Mouse (Mus musculus): Measurements from ENCODE around the gene Rbms2.
"Not testable (repeated sequence)": the region's sequence is repeated elsewhere in the genome, so short reads cannot be mapped to it uniquely, and the experiment has no call there.

Rbms2 gene

DNA sequence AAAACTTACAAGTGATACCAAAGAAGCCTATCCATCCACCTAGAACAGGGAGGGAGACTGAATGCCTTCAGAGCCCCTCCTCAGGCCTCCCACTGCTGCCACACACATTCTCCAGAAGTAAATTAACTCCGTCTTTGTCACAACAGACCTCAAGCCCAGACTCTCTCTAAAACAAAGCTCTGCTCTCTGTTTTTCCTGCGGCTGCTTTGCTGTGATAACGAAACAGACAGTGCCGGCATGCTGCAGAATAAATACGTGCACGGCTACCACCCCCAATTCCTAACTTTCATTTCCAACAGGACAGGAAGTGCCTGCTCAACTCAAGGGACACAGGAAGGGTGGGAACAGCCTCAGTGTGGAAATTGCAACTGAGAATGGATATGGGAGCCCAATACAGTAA lies at the start of gene Rbms2:
Rbms2 (minus strand) TSS at position 309 of the 400 bp plus-strand sequence.
- DNase-seq (ENCODE audit: extremely low read depth, low read depth, low spot score): no peak

DNA sequence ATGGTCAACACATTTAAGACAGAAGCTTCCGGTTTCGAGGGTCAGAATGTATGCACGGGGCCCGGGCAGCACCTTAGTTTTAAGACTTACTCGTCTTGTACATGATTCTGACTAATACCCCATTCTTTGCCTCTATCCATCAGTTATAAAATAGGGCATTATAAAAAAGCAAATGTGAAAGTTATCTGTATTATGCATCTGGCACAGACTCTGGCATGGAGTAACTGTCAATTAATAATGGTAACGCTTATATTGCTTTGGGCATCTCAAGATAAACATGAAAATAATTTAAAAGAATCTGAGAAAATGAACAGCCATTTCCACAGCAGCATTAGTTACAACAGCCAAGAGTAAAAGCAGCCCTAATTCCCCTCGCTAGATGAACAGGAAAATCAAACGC lies 47.9 kb upstream of the Rbms2 start:
- DNase-seq (ENCODE audit: extremely low read depth, low read depth, low spot score): no peak

DNA sequence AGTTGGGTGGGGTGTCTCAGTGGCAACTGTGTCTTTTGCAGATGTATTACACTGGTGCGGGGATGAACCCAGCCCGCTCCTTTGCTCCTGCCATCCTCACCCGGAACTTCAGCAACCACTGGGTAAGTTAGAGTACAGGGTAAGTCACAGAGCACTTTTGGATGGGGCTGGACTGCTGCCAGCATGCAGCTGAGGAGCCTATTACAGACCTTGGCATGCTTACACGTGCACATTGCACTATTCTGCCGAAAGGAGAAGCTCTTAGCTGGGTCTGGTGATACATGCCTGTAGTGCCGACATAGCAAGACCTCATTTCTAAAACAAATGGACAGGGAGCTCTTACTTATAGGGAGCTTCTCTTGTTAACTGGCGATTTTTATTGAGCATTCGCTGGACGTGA lies 47.5 kb upstream of the Rbms2 start:
- no peak for DNase-seq (ENCODE audit: extremely low read depth, low read depth, low spot score)

DNA sequence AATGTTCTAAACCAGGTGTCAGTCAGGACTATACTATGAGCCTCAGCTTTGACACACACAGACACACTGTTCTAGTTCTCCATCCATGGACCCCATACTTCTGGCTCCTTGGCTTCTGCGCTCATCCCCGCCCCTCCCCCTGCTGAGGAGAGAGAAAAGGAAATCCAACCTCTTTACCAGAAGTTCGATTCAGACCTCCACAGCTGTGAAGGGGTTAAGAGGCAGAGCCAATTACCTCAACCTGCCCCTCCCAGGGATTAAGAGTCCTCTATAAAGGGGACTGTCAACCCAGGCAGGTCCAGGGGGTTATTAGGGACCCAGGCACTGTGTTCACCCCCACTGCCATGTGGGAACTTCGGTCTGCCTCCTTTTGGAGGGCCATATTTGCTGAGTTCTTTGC lies 45.4 kb upstream of the Rbms2 start, which contains the start of gene Mip:
Mip (plus strand) TSS at position 301 of the 400 bp plus-strand sequence.
- no peak for DNase-seq (ENCODE audit: extremely low read depth, low read depth, low spot score)

DNA sequence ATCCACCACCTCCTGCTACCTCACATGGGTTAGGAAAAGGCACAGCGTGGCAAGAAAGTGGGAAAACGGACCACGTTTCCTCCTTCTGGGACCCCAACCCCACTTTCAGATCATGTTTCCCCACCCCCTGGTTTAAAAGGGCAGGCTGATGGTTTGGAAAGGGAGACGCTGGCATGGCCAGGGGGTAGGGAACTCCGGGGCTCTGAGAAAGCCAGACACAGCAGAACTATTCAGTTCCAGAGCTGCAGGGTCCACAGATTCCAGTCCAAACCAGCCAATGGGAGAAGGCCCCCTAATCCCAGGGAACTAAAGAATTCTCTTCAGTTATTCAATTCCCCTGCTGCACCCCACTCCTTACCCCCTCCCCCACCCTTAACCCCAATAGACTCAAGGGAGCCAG lies 45.0 kb upstream of the Rbms2 start:
- DNase-seq (ENCODE audit: extremely low read depth, low read depth, low spot score): no peak

DNA sequence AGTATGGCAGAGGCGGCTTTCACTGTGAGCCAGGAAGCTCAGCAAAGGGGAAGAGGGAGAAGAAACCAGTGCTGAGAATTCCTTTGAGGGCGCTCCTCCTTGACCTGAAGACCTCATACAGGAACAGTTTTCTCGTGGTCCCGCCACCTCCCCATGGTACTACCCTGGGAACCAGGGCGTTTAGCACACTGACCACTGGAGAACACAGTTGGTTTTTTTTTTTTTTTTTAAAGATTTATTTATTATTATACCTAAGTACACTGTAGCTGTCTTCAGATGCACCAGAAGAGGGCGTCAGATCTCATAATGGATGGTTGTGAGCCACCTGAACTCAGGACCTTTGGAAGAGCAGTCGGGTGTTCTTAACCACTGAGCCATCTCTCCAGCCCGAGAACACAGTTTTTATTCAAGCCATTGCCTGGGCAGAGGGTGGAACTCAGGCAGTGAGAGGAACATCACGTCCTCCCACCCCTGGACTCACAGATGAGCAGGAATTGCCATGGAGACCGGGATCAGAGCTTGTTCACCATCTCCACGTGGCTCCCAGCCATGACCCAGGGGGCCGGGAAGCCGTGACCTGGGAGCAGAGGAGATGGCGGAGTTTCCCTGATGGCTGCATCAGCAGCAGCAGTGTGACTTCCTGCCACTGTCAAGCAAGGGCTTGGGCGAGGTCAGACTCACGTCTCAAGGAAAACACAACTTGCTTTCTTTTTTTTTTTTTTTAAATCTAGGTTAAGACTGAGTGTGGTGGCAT lies 41.6 kb upstream of the Rbms2 start:
- DNase-seq (ENCODE audit: extremely low read depth, low read depth, low spot score): no peak

DNA sequence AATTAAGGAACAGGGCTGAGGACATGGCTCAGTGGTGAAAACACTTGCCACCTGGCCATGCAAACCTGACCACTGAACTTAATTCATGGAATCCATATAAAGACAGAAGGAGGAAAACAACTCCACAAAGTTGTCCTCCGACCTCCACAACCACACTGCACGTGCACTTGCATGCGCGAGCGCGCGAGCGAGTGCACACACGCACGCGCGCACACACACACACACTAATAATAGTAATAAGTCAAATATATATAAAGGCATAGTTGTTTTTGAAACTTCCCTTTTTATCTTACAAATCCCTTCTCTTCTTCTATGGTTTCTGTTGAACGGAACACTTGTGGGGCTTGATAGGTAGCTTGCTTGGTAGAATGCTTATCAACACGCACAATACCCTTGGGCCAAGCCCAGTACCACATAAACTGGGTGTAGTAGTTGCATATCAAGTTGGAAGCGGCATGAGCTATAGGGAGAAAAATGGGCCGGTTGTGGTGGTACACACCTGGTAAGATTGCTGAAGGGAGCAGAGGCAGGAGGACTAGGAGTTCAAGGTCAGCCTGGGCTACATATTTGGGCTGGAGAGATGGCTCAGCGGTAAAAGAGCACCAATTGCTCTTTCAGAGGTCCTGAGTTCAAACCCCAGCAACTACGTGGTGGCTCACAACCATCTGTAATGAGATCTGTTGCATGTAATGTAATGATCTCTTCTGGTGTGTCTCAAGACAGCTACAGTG lies 38.5 kb upstream of the Rbms2 start:
- no peak for DNase-seq (ENCODE audit: extremely low read depth, low read depth, low spot score)

DNA sequence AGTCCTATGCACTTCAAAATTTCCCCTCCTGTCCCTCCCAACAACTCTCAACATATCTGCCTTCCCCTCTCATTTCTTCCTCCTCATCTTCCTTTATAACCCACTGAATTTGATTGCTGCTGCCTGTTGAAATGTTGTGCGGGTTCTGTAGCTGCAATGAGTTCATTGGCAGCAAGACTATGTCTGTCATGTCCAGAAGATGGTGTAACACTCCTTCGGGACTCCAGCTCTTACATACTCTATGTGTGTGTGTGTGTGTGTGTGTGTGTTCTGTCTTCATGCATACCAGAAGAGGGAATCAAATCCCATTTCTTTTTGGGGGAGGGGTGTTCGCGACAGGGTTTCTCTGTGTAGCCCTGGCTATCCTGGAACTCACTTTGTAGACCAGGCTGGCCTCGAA lies 34.9 kb upstream of the Rbms2 start:
- no peak for DNase-seq (ENCODE audit: extremely low read depth, low read depth, low spot score)

DNA sequence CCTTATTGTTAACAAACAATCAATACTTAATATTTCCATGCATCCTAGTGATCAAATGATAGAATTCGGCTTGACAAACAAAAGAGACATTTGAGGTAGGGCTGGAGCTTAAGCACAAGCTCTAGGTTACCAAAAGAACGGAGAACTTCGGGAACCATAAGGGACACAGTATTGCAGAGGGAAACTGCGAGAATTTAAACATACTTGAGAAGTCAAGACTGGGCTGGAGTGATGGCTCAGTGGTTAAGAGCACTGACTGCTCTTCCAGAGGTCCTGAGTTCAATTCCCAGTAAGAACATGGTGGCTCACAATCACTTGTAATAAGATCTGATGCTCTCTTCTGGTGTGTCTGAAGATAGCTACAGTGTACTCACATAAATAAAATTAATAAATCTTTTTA lies 34.0 kb upstream of the Rbms2 start:
- not testable (repeated sequence) for DNase-seq (ENCODE audit: extremely low read depth, low read depth, low spot score)

DNA sequence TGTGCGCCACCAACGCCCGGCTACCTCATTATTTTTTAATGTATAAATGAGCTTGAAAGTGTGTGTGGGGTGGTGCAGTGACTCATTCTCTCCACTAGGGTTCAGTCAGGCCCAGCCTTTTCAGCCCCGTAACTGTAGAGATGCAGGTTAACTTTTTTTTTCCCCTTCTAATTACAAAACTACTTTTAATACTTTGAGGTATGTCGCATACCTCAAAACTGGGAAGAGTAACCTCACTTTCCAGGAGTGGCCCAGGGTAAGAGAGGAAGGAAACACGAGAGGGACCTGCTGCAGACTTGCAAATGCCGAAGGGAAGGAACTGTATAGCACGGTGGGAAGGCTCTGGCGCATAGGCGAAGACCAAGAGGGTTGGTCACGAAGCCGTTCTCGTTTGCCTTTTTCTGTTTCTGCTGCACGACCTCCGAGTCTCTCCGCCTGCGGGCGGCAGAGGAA lies 32.8 kb upstream of the Rbms2 start:
- DNase-seq (ENCODE audit: extremely low read depth, low read depth, low spot score): no peak

DNA sequence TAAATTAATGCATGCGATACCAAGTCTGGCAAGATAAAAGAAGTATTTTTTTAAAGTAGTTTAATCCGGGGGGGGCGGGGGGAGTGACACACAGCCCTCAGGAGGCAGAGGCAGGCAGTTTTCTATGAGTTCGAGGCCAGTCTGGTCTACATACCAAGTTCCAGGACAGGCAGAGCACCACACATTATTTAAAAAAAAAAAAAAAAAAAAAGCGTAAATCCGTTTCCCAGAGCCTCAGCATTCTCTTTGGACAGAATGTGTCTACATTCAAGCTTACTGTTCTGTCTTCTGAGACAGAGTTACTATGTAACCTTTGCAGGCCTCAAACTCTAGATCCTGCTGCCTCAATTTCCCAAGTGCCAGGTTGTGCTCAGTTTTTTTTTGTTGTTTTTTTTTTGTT lies 32.1 kb upstream of the Rbms2 start:
- DNase-seq (ENCODE audit: extremely low read depth, low read depth, low spot score): no peak

DNA sequence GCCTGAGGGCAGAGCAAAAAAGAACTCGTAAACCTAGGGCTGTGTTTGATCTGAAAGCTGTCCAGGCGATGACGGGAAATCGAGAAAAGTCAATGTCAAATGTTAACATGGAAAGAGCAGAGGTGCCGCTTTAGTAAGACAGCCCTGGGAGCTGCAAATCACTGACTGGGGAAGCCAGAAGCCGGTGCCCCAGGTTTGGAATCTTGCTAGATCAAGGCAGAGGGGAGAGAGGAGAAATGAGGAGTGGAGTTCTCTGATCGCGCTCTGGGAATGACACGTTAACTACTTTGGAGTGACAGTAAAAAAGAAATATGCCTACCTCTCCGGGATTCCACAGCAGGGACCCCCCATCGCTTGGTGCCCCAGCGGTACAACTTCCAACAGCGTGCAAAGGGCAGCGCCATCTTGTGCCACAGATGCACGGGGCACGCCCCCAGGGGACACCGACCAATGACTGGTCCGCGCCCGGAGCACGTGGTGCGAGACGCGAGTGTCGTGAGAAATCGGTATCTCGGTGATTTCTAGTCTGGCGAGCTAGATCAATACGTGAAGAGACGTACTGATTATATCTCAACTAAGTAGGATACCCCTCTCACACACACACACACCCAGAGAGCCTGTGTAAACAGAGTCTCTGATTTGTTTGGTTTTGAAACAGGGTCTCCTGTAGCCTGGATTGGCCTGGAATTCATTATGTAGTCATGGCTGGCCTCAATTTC lies 31.5 kb upstream of the Rbms2 start, which contains the start of gene Spryd4:
Spryd4 (minus strand) TSS at position 418 of the 719 bp plus-strand sequence.
- DNase-seq (ENCODE audit: extremely low read depth, low read depth, low spot score): no peak

DNA sequence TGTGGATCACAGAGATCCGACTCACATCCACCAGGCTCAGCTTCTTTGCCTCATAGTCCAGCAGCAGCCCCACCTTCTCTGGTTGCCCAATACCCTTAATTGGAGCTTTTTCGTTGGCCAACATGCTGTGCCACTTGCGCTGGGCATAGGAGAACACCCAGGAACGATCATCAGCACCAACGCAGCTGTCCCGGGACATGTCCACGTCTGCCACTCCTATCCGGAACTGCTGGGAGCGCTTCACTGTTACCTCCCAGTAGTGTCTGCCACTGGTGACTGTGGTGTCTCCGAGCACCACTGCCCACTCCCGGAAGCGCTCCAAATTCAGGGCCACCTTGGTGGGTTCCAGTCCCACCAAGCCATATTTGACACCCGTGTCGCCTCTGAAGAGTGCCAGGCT lies 30.9 kb upstream of the Rbms2 start:
- DNase-seq (ENCODE audit: extremely low read depth, low read depth, low spot score): no peak

DNA sequence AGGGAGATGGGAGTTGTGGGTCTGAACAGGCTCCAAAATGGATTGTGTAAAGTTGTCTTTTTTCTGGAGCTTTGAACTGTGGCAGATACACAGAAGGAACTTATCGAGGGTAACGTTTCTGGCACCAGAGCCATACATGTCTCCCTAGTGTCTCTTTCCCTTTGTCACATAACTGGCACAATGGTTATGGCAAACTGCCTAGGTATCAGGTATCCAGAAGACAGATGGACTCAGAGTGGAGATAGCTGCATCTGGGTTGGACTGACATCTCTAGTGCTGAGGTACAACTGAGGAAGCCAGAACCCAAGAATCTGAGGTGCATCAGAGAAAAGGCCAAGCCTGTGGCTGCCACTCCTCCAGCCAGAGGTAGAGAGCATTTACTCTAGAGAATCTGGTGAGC lies 30.0 kb upstream of the Rbms2 start:
- DNase-seq (ENCODE audit: extremely low read depth, low read depth, low spot score): no peak

DNA sequence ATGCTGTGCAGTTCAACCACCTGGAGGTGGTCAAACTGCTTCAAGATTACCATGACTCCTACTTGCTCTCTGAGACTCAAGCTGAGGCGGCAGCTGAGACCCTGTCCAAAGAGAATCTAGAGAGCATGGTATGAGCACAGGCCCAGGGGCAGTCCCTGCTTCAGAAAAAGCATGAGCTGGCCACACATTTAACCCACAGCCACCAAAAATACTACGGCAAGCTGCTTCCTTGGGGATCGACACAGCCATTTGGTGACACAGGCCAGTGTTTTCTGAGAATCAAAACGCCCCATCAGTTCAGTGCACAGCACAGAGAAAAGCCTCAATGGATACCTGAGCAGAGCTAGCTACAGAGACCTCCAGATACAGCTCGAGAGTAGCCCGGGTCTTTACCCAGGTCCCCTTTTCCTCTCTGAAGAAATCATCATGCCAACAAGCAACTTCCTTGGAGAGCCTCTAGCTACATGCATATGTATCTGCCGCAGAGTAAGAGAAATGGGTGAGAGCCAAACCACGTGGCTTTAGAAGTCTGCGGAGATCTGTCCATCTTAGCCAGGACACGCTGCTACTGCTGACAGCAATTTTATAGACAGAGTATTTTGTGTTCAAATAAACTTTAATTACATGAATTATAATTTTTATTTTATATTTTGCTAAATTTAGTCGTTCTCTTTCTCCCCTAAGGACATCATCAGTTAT lies 29.4 kb upstream of the Rbms2 start:
- no peak for DNase-seq (ENCODE audit: extremely low read depth, low read depth, low spot score)

DNA sequence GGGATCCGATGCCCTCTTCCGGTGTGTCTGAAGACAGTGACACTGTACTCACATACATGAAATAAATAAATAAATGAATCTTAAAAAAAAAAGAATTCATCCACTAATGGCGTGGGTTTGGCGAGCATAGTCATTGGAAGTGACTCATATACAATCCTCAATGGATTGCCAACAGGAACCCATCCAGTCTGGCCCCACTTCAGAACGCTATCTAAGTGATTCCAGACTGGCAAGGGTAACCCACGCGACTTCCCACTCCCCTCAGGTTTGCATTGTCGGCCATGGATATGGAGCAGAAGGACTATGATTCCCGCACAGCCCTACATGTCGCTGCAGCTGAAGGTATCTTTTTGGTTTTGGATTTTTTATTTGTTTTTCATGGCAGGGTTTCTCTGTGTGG lies 28.2 kb upstream of the Rbms2 start:
- DNase-seq (ENCODE audit: extremely low read depth, low read depth, low spot score): no peak

DNA sequence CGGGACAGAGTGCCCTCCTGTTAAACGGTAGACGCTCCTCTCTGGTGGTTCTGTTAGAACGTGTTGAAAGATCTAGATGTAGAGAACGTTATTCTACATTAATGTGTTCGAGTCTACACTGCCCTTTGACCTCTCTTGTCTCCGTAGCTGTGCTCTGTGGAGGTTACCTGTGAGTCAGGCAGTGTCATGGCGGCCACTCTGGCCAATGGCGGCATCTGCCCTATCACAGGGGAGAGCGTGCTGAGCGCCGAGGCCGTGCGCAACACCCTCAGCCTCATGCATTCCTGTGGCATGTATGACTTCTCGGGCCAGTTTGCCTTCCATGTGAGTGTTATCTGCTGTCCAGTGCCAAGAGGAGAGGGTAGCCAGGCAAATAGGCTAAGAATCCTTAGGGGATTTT lies 24.8 kb upstream of the Rbms2 start:
- no peak for DNase-seq (ENCODE audit: extremely low read depth, low read depth, low spot score)

DNA sequence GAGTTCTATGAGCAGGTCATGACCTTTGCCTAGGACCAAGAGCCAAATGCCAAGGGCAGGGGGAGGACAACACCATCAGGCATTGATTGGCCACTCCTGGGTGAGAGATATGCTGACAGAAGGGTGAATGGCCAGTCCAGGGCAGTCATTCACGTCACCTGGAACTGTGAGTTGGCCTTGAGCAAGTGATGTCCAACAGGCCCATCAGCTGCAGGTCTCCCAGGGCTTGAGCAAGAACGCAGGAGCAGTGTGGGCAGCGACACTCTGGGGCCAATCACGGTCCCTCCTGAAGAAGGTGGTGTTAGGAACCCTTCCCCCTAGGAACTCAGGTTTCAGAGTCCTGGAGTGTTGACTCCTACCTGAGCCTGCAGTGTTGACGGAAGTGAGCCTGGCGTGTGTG lies 21.8 kb upstream of the Rbms2 start:
- DNase-seq (ENCODE audit: extremely low read depth, low read depth, low spot score): no peak

DNA sequence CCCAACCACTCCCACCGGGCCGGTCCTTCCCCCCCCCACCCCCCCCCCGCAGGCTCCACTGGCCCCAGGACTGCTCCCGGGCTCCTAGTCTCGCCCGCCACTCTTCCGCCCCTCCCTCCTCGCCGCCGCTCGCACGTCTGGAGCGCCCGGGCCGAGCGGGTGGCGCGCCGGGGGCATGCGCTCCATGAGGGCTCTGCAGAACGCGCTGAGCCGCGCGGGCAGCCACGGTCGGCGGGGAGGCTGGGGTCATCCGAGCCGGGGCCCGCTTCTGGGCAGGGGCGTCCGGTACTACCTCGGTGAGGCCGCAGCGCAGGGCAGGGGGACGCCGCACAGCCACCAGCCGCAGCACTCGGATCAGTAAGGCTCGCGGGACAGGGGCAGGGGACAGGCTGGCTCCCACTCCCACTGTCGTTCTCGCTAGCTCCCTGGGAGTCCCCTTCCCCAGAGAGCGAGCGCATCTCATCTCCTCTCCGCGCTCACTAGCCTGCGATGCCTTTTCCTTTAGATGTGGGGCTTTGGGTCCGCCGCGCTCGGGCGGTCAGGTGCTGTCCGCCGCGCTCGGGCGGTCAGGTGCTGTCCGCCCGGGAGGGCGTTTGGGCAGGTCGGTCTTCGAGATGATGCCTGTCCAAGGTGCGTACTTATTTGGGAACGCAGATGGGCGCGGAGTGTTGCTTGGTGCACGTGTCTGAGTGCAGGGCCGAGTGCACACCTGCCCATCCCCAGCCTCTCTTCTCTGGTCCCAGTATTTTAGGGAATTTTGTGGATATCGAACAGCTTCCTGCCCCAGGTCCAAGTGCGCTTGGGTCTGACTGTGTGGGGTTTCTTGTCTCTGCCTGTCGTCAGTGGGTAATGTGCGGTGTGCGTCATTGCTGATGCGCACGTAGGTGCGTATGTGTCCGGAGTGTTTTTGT lies 14.7 kb upstream of the Rbms2 start:
- no peak for DNase-seq (ENCODE audit: extremely low read depth, low read depth, low spot score)

DNA sequence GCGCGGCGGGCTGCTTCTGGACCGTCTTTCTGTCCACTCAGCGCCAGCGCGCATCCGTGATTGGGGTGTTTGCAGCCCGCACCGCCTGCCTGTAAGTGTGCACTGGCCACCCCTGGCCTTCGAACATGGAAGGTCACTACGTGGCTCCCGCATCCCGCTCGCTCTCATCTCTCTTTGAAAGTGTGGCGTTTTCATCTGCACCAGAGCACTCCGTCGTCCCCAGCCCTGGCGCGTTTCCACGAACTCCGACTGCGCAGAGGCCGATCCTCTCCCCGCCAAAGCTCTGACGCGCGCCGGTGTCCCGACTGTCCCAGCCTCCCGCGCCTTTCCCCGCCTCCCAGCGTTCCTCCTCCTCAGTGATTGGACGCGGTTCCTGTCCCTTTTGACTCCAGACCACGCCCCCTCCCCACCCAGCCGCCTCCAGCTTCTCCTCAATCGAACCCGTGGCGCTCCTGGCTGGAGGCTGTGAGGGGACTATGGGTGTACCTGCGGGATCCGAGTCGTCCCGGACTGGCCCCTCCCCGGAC lies 14.0 kb upstream of the Rbms2 start, which contains the start of gene Gls2:
Gls2 (plus strand) TSS at position 434 of the 527 bp plus-strand sequence.
- no peak for DNase-seq (ENCODE audit: extremely low read depth, low read depth, low spot score)
